Mouse (Mus musculus) v-Abl transformed pro-B cells (cell line): ENCODE results near the gene Herc6.

Source experiments
- in situ Hi-C, 2 experiments: fragments of 400-800 bp; cut with MboI; formaldehyde crosslinking; loops; one replicate each; pipeline ENCODE4 v1.15.1; 2025; ENCODE audit not compliant: unreplicated experiment in 2 of 2

Gene Herc6

DNA sequence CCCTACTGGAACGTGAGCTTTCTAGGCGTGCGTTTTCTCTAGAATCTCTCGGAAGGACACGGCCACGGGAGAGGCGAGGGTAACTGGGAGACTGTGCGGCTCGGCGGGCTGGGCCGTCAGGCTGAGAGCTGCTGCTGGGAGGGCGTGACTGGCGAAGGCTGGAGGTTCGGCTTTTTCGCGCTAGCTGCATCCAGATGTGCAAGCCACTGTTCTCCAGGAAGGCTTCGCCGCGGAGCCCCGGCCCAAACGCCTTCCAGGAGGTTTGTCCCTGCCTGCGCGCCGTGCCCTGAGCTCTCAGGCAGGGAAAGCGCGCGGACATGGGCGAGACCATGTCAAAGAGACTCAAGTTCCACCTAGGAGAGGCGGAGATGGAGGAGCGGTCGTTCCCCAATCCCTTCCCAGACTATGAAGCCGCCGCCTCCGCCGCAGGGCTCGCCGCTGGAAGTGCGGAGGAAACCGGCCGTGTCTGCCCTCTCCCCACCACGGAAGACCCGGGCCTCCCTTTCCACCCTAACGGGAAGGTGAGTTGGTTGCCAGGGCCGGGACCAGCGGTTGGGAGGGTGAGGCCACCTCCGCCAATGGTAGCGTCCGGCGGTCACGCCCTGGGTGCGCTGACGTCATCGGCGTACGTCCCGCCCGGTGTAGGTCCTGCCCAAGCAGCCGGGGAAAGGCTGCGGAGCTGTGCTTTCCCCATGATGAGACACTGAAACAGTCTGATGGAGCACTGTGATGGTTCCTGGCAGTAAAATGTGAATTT, 122.1 kb downstream of the Herc6 start:
- in situ Hi-C loops, result loop anchor here (10.0 to 25.0 kb wide), 2 partner anchors 916 to 1482 kb away; partner anchors contain the start of gene Kbtbd2 (in 1 of the 2)

DNA sequence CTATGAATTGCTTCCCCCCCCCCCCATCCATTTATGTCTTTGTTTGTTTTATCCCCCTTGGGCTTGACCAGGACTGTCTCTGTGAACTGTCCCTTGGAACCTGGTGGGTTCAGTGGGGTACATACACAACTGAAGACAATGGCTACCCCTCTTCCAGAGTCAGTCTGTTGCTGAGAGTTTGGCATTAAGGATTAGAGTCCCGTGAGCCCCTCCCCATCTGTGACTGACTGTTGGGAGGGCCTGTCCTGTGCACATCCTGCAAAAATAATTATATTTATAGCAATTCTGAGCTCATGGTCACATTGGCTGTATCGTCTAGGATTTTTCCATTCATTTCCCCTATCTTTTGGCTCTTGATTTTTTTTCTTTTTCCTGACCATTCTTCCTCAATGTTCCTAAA, 122.9 kb downstream of the Herc6 start:
- in situ Hi-C loops, result loop anchor here (10.0 to 25.0 kb wide), 2 partner anchors 916 to 1481 kb away; partner anchors contain the start of gene Kbtbd2 (in 1 of the 2)

DNA sequence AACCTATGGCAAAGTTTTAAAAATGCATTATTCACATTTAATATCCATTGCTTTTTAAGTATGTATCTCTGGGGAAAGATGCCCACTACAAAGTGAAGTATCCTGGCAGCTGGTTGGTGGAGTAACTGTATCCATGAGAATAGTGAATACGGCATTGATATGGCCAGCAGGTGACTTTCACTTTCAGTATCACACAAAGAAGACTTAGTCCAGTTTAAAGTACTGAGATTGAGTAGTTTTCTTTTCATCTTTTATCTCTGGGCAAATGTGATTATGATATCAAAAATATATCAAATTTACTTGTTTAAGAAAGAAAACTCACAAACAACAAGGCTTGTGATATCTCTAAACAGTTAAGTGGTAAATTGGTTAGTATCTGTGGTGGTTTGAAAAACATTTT, 125.9 kb downstream of the Herc6 start:
- in situ Hi-C loops, result loop anchor here (5.0 to 25.0 kb wide), 5 partner anchors 119 to 1478 kb away; partner anchors contain the start of genes Kbtbd2 (in 1 of the 2), Nt5c3 (in 1 of the 2), Ppm1k (in 1 of the 2) and Vmn1r4 (in 1 of the 2)

DNA sequence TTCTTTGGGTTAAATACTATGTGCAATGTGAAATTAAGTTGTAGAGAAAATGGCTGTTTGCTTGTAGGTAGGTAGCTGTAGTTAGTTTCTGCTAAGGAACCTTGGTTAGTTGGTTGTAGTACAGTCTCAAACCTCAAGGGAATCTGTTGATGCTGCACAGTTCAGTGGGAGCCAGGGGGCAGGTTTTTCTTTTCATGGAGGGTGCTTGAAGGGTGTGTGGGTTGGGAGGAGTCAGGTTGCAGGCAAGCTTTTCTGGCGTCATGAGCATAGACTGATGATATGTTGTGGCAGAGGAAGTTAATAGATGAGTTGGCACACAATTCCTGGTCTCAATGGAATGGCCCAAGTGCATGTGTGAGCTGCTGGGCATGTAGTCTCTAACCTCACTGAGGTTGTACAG, 130.9 kb downstream of the Herc6 start:
- in situ Hi-C loops, result loop anchor here (5.0 to 25.0 kb wide), 3 partner anchors 197 to 924 kb away; partner anchors contain the start of gene Kbtbd2 (in 1 of the 2)
